Mouse (Mus musculus) lung, embryonic 14.5 days (tissue): ENCODE results near the gene Commd1. TPM values are rescaled to one million over a fixed set of nuclear protein-coding genes. Genes with fewer than 3 reads are reported as not detected.
A peak's percentile ranks its signal among the peaks of the same experiment; 100 is the strongest.

ENCODE experiments used
- ATAC-seq: fragments of 200-750 bp; cut with Nextera tagmentation; 2 replicates; pipeline ENCODE4 v1.8.0; 2017; ENCODE audit warnings: mild to moderate bottlenecking, moderate TSS enrichment, moderate library complexity; ENCODE audit not compliant: insufficient read depth
- DNase-seq: peaks from one replicate; pipeline ENCODE4 v3.0.0-alpha.2; 2015
- H3K27ac ChIP-seq: fragments of 300-500 bp; sonication (generic); 2 replicates; pipeline ENCODE4 v1.5.1; 2014; ENCODE audit warnings: low read depth, mild to moderate bottlenecking, moderate library complexity
- H3K27me3 ChIP-seq: fragments of 300-500 bp; sonication (generic); 2 replicates; pipeline ENCODE4 v1.6.1; 2014; ENCODE audit warnings: low read length, control low read depth; ENCODE audit not compliant: insufficient read depth
- H3K36me3 ChIP-seq: fragments of 300-500 bp; sonication (generic); 2 replicates; pipeline ENCODE4 v1.6.1; 2014; ENCODE audit warnings: control low read depth; ENCODE audit not compliant: insufficient read depth
- H3K4me1 ChIP-seq: fragments of 300-500 bp; sonication (generic); 2 replicates; pipeline ENCODE4 v1.6.1; 2014; ENCODE audit warnings: antibody characterized with exemption, control low read depth; ENCODE audit not compliant: insufficient read depth
- H3K4me2 ChIP-seq: fragments of 300-500 bp; sonication (generic); 2 replicates; pipeline ENCODE4 v1.6.1; 2014; ENCODE audit warnings: mild to moderate bottlenecking
- H3K4me3 ChIP-seq: fragments of 300-500 bp; sonication (generic); 2 replicates; pipeline ENCODE4 v1.5.1; 2014; ENCODE audit warnings: low read depth, low read length
- H3K9ac ChIP-seq: fragments of 300-500 bp; sonication (generic); 2 replicates; pipeline ENCODE4 v1.6.1; 2014
- H3K9me3 ChIP-seq: fragments of 300-500 bp; sonication (generic); 2 replicates; pipeline ENCODE4 v1.6.1; 2016; ENCODE audit warnings: low read depth, low read length, control low read depth
- CTCF ChIP-seq: IDR thresholded peaks from 2 replicates; pipeline ENCODE4 v1.5.1; 2016; ENCODE audit warnings: antibody characterized with exemption, low read depth
- WGBS: fragments of 180-500 bp; shearing (Covaris S2); extraction: QIAGEN DNeasy Blood & Tissue Kit; methylation state at CpG from one replicate; pipeline ENCODE4 v1.1.7; 2014; 5-methylcytosine and 5-hydroxymethylcytosine counted together
- polyA plus RNA-seq: library from polyadenylated mRNA; unstranded; fragments of >200 nt; fragmentation: Nextera tagmentation; extraction: Ambion mirVana; gene quantifications from 2 replicates; pipeline ENCODE4 v1.2.1, GENCODE M21; 2014

Commd1 gene
- polyA plus RNA-seq, 1 experiment from 2014 or later, result 422 TPM

- DNase-seq (peak; percentile 14), ATAC-seq (no peak; the same call in 1 of the 2 replicates)
- Histone ChIP-seq H3K36me3 (peaks cover 29% of the 10 kb centered on the region), H3K27ac (no peak overlapping the region; the same call in 1 of the 2 replicates), H3K4me2 (peak overlapping the region; percentile 86), H3K4me1 (no peaks in the 10 kb centered on the region), H3K4me3 (peak overlapping the region; percentile 50), H3K9me3 (no peaks in the 10 kb centered on the region), H3K27me3 (no peaks in the 10 kb centered on the region), H3K9ac (no peak overlapping the region)
- 3% methylated on average over 6 of the region's 6 CpGs for WGBS
- no peak for TF ChIP-seq CTCF
Measured at GRCm38 (mm10) chr11:23007166-23007480, 24.9 kb upstream of the Commd1 start.

GRCm38 (mm10) chr11:23005276-23005675 is 23.1 kb upstream of the Commd1 start:
- Histone ChIP-seq H3K27me3 (no peaks in the 10 kb centered on the region), H3K27ac (no peak overlapping the region), H3K4me2 (no peak overlapping the region), H3K36me3 (peaks cover 46% of the 10 kb centered on the region), H3K9me3 (no peaks in the 10 kb centered on the region), H3K9ac (no peak overlapping the region), H3K4me1 (no peaks in the 10 kb centered on the region), H3K4me3 (no peak overlapping the region)
- WGBS, result 90% methylated on average over 1 of the region's 1 CpGs
- TF ChIP-seq CTCF, result no peak
- DNase-seq, result no peak
- no peak for ATAC-seq

- no peak overlapping the region for H3K4me3 ChIP-seq
- H3K36me3 ChIP-seq, result peaks cover 85% of the 10 kb centered on the region
- DNase-seq (no peak), ATAC-seq (no peak)
- H3K4me2 ChIP-seq, result no peak overlapping the region
- no peaks in the 10 kb centered on the region for H3K9me3 ChIP-seq
- no peak overlapping the region for H3K27ac ChIP-seq
- 63% methylated on average over 1 of the region's 1 CpGs for WGBS
- no peaks in the 10 kb centered on the region for H3K4me1 ChIP-seq
- TF ChIP-seq CTCF, result no peak
- H3K27me3 ChIP-seq, result no peaks in the 10 kb centered on the region
- no peak overlapping the region for H3K9ac ChIP-seq
Measured at GRCm38 (mm10) chr11:22998308-22998707, 16.1 kb upstream of the Commd1 start.

GRCm38 (mm10) chr11:22995461-22995860 is 13.3 kb upstream of the Commd1 start:
- Histone ChIP-seq H3K9ac (no peak overlapping the region), H3K36me3 (peaks cover 69% of the 10 kb centered on the region), H3K27me3 (no peaks in the 10 kb centered on the region), H3K9me3 (no peaks in the 10 kb centered on the region), H3K27ac (no peak overlapping the region), H3K4me2 (no peak overlapping the region), H3K4me1 (no peaks in the 10 kb centered on the region; the same call in 1 of the 2 replicates), H3K4me3 (no peak overlapping the region)
- no peak for TF ChIP-seq CTCF
- no peak for ATAC-seq
- DNase-seq, result no peak
- 94% methylated on average over 4 of the region's 4 CpGs for WGBS

- no peak overlapping the region for H3K27ac ChIP-seq
- DNase-seq (peak; percentile 42), ATAC-seq (no peak)
- no peaks in the 10 kb centered on the region; the same call in 1 of the 2 replicates for H3K4me1 ChIP-seq
- no peak overlapping the region for H3K4me2 ChIP-seq
- H3K27me3 ChIP-seq, result no peaks in the 10 kb centered on the region
- no peak overlapping the region for H3K9ac ChIP-seq
- H3K9me3 ChIP-seq, result no peaks in the 10 kb centered on the region
- no peak overlapping the region for H3K4me3 ChIP-seq
- WGBS, result 87% methylated on average over 2 of the region's 2 CpGs
- peaks cover 57% of the 10 kb centered on the region for H3K36me3 ChIP-seq
- TF ChIP-seq CTCF, result no peak
Measured at GRCm38 (mm10) chr11:22994271-22994670, 12.1 kb upstream of the Commd1 start.

- Histone ChIP-seq H3K4me2 (peak overlapping the region; percentile 98), H3K27ac (no peak overlapping the region; the same call in 1 of the 2 replicates), H3K27me3 (no peaks in the 10 kb centered on the region), H3K4me3 (peak overlapping the region; percentile 83), H3K9ac (peak overlapping the region; percentile 93), H3K9me3 (no peaks in the 10 kb centered on the region), H3K36me3 (peaks cover 32% of the 10 kb centered on the region), H3K4me1 (no peaks in the 10 kb centered on the region; the same call in 1 of the 2 replicates)
- ATAC-seq (no peak), DNase-seq (peak; percentile 46)
- TF ChIP-seq CTCF, result no peak
- 3% methylated on average over 14 of the region's 14 CpGs for WGBS
Measured at GRCm38 (mm10) chr11:22991218-22991835, 9.1 kb upstream of the Commd1 start.

- Histone ChIP-seq H3K4me3 (peak within 1 kb of the TSS; percentile 83), H3K9me3 (no peaks in the 10 kb centered on the region), H3K27ac (peak within 1 kb of the TSS; percentile 95), H3K36me3 (peaks cover 26% of the 10 kb centered on the region), H3K4me2 (peak within 1 kb of the TSS; percentile 98), H3K27me3 (no peaks in the 10 kb centered on the region), H3K9ac (peak within 1 kb of the TSS; percentile 93), H3K4me1 (no peaks in the 10 kb centered on the region; the same call in 1 of the 2 replicates)
- peak; percentile 99 for ATAC-seq
- TF ChIP-seq CTCF, result no peak
- whole genome bisulfite sequencing, result under 1% methylated on average over 66 of the region's 66 CpGs
- DNase-seq, result peak; percentile 97
Measured at GRCm38 (mm10) chr11:22990393-22991126, 8.4 kb upstream of the Commd1 start, which contains the start of gene Cct4. Gene Cct4 (plus strand): TSS chr11:22990519.
